Mouse (Mus musculus) olfactory bulb, adult 2 months (tissue): ENCODE results near the gene Iffo1.

Experiments
- CTCF ChIP-seq: fragments of 200-500 bp; IDR thresholded peaks from 2 replicates; pipeline ENCODE4 v1.5.1; 2012; ENCODE audit warnings: low read depth, mild to moderate bottlenecking, low read length, moderate library complexity; ENCODE audit not compliant: insufficient read depth
- POLR2A ChIP-seq: fragments of 200-500 bp; IDR thresholded peaks from 2 replicates; pipeline ENCODE4 v1.6.1; 2012; ENCODE audit warnings: mild to moderate bottlenecking, low read depth, low read length, moderate library complexity; ENCODE audit not compliant: insufficient read depth

DNA sequence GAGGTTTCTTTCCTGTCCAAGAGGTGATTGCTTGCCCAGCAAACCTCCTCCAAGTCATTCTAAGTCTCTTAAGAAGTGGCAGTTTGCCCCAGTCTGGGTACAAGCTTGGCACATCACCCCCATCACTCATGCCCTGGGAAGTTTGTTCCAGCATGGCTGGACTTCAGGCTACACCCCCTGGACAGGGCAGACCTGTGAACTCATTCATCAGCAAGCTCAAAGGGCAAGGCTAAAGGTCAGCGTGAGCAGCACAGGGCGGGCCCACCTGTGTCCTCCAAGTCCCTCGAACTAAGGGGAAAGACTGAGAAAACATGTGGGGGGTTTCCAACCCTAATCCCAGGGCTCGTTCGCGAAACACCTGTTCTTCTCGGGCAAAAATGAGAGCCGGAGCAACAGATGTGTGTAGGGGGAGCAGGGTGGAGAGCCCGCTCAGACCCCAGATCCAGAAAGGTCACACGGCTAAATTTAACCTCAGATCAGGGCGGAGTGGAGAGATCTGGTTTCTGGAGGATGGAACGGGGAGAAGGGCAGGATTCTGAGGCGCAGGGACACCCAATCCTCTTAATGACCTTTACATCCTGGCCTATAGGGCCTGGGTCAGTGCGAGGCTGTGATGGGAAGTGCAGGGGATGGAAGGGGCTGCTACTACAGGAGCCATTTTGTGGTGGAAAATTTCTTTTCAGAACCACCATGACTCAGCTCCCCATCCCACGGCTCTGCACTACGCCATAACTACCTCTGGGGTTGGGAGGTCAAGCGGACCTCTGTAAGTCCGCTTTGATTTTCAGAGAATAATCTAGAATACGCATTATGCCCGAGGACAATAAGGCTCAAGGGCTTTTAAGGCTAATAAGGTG, 19.0 kb downstream of the Iffo1 start:
- no peak for TF ChIP-seq POLR2A
- no peak for TF ChIP-seq CTCF
